Mouse (Mus musculus) liver, adult 2 months (tissue): ENCODE data around the gene Maml1.
"Not testable (repeated sequence)": the region's sequence is repeated elsewhere in the genome, so short reads cannot be mapped to it uniquely, and the experiment has no call there.

ENCODE experiments used
- CTCF ChIP-seq: fragments of 200-500 bp; IDR thresholded peaks from 2 replicates; pipeline ENCODE4 v1.5.1; 2011; ENCODE audit warnings: low read depth, low read length, control low read depth
- POLR2A ChIP-seq: fragments of 200-500 bp; IDR thresholded peaks from 2 replicates; pipeline ENCODE4 v1.6.1; 2011; ENCODE audit warnings: low read length, control low read depth; ENCODE audit not compliant: insufficient read depth; ENCODE audit errors: extremely low read depth

DNA sequence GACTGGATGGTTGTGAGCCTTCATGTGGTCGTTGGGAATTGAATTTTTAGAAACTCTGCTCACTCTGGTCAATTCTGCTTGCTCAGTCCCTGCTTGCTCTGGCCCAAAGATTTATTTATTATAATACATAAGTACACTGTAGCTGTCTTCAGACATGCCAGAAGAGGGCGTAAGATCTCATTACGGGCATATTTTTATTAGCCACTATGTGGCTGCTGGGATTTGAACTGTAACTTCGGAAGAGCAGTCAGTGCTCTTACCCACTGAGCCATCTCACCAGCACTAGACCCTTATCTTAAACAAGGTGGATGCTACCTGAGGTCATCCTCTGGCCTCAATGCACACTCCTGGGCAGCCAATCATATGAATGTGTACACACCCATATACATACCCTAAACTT lies 27.2 kb upstream of the Maml1 start:
- TF ChIP-seq CTCF, POLR2A: not testable (repeated sequence)
